Mouse (Mus musculus) lung, postnatal 10 days (tissue): Measurements from ENCODE around the gene Gm11992.

Experiments
- DNase-seq: peaks from one replicate; pipeline ENCODE4 v3.0.0; 2021

The Gm11992 gene

DNA sequence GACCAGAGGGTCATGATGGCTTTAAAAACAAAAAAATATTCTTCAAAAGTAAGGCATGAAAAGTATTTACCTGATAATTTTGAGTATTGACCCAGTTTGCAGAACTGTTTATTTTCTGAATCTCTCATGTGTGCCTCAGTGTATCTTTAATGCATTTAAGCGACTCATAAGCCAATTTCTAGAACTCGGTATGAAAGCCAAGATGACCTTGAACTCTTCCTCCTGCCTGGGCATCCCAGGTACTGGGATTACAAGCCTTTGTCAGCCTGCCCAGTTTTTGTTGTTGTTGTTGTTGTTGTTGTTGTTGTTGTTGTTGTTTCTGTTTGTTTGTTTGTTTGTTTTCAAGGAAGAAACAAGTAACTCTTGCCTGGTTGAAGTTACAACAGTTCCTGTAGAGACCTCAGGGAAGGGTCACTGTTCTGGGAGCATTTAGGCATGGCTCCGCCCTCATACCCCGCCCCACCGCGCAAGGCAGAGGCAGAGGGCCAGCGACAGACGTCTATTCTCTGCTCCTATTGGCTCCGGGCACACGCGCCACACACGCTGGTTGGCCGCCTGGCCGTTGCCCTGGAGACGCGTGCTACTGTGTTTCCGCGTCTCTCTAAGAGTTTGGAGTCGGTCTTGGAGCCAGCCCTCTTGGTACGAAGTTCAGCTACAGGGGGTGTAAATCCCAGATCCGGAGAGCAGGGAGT lies at the start of gene Gm11992:
Gene Gm11992 (plus strand): TSS at position 584 of the 692 bp plus-strand sequence.
- DNase-seq = peak; percentile 90

DNA sequence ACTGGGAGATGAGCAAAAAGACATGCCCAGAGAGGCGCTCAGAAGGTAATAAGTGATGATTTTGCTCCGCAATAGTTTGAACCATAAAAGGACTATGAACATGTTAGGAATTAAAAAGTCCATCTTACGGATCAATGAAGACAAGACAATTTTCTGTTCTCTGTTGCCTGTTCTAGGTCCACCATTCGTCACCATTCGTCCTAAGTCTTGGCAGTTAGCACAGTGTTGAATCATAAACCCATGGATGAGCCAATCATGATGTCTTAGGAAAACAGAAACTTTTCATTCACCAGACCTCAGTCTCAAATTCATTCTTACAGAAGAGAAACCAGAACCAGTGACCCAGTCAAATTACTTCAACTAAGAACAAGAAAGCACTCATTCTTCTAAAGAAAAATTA lies 39.6 kb upstream of the Gm11992 start:
- no peak for DNase-seq

DNA sequence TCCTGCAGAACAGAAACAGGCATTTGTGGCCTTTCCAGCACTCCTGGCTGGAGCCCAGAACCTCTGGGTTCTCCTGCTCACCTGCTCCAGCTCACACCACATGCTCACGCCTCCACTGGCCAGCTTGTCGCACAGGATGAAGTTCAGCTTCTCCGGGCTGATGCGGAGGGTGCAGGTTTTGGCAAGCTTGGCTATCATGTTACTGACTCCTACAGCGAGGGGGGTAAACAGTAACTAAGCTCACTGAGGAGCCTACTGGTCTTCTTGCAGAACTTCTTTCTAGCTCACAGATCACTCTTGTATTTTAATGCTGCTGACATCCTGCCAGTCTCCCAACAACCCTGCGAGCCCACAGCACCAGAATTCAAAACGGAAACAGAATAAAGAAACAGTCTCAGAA lies 38.0 kb upstream of the Gm11992 start:
- peak; percentile 28 for DNase-seq

DNA sequence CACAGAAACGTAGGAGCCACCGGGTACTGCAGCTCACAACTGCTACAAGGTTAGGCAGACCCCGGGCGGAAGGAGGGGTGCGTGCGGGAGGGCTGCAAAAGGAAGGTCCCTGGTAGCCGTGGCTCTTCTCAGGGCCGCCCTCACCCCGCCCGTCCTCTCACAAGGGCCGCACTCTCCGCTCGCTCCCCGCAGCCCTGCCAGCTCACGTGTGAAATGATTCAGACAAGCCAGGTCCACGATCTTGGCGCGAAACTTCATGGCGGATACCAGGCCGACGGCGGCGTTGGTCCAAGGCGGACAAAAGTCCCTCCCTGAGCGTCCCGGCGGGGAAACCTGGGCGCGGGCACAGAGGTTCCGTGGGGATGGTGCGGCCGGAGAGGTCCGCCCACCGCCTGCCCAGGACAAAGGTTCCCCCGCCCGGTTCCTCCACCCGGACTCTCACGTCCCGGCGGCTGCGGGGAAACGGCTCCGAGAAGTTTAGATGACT lies 37.5 kb upstream of the Gm11992 start, which contains the start of gene Hus1:
Gene Hus1 (minus strand): TSS at position 339 of the 487 bp plus-strand sequence.
- DNase-seq = peak; percentile 93

DNA sequence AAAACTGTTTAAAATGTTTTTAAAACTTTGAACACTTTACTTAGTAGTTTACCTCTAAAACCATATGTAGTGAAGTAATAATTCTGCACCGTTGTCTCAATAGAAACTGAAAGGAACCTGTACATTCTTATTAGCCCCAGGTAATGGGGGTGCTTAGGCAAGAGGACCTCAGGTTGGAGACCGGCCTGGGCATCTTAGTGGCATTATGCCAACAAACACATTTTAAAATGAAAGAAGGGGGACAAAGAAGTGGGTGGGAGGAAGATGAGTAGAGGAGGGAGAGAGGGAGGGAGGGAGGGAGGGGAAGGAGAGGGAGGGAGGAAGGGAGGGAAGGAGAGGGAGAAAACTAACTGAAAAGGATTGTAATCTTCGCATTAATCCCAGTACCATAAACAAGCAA lies 37.0 kb upstream of the Gm11992 start:
- DNase-seq = no peak

DNA sequence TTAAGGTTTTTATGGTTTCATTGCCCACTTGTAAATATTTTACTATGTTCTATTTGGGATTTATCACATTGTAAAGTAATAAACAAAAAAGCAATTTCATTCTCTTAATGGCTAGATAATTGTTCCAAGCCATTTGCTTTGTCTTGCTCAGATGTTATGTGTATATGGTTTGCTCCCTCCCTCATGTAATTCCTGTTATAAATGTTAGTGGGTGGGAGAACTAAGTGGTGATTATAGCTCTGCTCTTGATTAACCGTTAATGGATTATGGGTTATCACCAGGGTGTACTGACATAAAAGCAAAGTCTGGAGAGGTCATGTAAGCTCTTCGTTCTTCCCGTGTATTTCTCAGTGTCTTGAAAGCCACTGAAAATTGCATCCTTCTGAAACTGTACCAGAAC lies 33.7 kb upstream of the Gm11992 start:
- no peak for DNase-seq

DNA sequence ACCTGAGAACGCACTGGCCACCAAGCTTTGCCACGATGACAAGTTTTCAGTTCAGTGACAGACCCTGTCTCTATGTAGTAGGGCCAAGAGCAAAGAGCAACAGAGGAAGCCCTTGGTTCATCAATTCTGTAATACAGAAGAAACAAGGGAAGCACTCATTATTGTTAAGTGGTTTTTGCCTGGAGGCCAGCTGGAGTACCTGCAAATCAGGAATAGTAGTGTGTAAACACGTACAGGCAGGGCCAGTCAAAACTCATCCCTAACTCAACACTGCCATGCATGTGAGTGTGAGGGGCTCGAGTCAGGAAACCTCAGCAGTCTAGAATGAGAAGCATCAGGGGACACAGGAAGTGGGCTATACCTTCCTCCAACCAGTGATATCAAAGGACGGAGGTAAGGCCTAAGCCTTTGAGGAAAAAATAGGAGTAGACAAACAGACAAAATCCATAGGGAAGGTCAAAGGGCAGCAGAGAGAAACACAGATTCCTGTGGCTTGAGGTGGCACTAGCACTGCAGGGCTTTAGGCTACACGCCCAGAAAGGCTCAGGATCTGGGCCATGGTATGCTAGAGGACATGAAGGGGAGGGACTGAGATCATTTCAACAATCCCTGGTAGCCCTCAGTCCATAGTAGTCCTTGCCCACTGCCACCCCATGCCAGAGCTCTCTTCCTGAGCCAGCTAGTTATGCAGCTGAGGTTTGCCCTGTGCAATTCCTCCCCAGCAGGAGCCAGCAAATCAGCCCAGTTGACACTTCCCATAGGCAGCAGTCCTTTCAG lies 29.7 kb upstream of the Gm11992 start:
- DNase-seq = no peak

DNA sequence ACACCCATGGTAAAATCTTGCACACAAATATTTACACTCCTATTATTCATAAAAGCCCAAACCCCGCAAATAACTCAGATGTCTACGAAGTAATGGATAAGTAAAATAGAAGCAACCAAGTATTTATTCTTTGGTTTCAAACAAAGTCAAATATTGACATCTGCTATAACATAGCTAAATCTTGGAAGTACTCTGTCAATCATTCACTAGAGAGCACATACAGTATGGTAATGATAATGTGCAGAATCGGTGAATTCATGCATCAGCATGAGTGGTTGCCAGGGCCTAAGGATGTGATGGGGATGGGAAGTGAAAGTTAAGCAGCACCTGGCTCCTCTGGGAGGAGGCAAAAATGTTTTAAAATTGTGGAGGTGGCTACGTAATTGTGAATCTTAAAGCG lies 28.2 kb upstream of the Gm11992 start:
- no peak for DNase-seq

DNA sequence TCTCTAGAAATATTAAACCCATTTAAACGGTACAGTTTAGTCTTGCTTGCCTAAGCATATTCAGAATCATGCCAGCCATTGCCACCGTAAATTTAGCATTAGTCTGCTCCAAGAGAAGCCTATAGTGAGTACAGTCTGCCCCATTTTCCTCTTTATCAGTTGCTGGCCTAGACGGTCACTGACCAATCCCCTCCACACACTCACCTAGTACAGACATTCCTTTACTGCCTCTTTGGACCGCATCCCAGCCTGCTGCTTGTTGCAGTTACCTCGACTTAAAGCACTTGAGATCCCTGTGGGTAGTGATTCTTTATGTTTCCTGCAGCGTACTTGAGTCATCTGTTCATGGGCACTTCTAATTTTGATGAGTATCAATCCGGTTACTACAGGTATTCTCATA lies 23.6 kb upstream of the Gm11992 start:
- no peak for DNase-seq

DNA sequence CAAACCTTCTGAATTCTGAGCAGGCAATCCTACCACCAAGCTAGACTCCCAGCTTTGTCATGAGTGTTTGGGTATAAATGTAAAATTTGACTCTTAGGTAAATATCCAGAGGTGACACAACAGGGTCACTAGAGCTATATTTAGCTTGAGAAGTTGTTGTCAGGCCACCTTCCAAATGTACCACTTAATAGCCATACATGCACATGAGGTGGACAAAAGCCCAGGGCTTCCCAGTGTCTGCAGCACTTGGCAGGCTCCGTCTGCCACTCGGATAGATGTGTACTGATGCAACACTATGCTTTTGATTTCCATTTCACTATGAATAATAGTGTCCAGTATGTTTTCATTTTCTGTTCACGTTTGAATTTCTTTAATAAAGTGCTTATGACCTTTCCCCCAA lies 23.2 kb upstream of the Gm11992 start:
- no peak for DNase-seq

DNA sequence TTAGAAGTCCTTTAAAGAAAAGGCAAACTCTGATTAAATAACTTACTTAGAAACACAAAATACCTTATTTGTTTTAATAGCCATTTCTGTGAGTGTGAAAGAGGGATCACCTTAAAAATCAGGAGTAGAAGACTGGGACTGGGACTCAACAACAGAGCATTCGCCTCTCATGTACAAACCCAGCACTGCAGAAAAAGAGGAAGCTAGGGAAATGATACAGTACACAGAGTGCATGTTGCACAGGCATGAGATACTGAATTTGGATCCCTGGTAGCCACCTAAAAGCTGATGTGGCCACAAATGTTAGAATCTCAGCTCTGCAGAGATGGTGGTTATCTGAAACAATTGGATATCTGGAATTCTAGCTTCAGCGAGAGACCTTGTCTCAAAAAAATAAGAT lies 16.9 kb upstream of the Gm11992 start:
- no peak for DNase-seq

DNA sequence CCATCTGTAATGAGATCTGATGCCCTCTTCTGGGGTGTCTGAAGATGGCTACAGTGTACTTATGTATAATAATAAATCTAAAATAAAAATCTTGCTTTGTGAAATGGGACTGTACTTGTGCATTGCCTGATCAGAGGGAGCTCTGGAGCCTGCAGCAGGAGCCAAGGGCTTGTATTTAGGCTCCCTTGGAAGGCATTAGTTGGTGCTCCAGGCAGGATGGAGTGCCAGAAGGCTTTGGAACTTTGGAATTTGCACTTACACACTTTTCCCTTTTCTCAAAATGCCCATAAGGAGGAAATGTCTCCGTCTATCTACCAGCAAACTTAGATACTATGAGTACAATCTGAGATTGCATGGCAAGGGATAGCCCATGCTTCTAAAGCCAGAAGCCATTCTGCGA lies 1.8 kb upstream of the Gm11992 start:
- DNase-seq = no peak

DNA sequence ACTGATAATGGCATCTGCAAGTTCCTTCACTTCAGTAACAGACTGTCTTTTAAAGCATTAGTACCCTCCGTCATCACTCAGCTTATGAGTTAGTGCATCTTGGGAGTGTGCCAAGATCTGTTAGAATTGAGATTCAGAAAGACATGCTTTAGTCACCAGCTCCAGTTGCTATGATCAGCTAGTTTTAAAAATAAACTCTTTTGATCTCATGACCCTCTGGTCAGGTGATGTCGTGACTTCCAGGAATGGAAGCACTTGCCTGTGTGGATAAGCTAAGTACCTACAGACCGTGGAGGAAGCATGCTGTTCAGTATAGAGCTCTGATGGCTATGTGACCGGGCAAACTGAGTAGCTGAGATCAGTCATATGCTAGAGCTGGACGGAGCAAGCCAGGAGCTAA lies 1.4 kb upstream of the Gm11992 start:
- no peak for DNase-seq

DNA sequence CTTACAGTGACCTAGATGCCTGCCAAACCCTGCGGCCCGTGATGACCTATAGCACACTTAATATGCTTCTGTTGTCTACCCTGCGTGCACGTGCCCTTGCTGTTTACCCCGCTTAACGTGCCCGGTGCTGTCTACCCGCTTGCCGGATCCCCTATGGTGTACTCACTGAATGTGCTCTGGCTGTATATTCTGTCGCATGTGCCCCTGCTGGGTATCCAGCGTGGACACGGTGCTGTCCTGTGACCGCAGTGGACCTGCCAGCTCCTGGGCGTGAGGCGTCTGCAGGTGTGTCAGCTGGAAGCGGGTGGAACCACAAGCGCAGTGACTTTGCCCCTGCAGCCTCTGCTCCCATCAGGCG lies 288 bp downstream of the Gm11992 start, which contains the start of gene Sun3:
Gene Sun3 (minus strand): TSS at position 289 of the 358 bp plus-strand sequence.
- DNase-seq = peak; percentile 2

DNA sequence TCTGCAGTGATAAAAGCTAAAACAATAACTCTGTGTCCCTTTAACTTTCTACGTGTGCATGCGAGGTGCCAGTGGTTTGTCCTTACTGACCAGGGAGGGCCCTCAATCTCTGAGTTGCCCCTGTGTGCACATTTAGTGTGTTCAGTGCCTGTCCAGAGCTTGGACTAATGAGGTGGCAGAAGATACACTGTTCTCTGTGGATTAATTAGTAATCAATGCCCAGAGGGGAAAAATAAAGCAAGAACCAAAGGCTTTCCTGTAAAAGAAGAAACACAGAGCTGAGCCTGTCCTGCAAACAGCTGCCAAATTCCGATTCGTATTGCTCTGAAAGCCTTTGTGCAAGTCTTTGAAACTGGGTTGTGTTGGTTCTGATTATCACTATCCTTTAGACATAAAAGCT lies 1.8 kb downstream of the Gm11992 start:
- DNase-seq = no peak

DNA sequence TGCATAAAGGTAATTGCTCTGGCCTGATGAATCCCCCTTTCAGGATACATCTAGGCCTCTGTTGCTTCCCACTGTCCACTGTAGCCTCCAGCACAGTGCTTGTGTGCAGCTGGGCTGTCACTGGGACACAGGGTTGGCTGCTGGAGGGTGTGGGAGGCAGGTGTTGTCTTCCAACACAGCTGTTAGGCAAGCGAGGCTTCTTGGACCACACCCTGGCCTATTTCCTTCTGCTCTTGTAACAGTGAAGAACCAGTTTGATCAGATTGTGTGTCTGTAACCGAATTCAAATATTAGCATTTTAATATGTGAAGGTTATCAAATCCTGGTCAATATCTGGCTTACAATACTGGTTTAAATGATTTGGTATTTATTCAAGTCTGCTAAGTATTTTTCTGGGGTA lies 3.5 kb downstream of the Gm11992 start:
- DNase-seq = no peak

DNA sequence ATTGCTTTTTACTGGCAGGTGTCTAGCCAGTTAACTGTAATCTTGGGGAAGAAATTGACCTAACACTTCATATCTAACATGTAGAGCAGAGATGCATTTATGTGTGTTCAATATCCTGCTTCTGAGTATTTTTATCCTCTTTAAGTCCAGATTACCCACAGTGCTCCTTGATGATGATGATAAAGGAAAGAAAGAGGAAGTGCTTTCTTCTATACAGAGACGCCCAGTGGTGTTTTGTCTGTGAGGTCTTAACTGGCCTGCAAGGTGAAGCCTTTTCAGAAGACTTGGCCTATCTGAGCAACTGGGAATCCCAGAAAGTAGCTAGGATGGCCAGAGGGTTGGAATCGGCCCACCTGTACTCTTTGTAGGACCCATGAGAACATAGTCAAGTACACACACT lies 8.5 kb downstream of the Gm11992 start:
- no peak for DNase-seq

DNA sequence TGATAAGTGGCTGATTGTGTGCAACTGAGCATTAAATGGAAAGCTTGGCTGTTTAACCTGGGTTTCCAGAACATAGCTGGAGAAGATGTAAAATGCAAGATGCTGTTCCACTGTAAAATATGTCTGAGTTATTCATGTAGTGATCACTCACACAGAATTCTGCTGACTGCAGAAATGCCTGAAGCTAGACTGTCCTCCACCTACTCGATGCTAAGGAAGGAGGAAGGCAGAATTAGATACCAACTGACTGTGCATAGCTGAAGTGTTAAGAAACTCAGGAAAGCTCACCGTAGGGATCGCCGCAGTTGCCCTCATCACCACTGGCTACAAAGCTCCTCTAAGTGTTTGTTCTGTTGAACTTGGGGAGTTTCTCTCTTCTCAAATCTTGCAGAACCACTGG lies 9.3 kb downstream of the Gm11992 start:
- no peak for DNase-seq

DNA sequence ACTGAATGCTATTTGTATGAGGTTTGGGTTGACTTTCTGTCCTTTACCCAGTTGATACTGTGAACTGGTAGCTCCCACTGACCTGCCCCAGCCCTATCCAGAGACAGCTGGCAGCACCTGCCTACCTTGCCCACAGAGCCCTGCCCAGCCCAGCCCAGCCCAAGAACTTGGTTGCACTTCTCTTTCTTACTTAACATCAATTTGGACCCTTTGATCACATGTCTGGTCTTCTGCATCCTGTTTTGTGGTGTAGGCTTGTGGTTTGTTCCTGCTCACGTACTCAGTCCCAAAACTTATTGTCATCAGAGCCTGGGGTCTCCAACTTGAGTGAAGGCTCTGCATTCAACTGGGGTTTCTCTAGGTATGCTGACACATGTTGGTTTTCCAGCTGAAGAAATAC lies 11.6 kb downstream of the Gm11992 start:
- DNase-seq = no peak

DNA sequence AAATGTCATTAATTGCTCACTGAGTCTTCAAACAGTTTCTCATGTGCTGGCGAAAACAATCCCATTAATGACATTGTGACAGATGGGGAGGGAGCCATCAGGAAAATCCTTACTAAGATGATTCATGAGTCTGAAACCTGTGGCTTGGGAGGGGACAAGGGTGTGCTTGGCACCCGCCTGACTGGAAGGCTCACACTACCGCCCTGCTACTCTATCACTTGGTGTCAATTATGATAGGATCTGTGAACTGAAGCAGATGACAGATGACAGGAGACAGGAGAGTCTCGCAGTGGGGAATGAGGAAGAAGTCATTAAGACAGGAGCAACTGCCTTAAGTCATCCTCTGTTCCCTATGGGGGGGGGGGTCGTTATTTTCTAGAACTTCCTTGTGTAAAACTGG lies 12.1 kb downstream of the Gm11992 start:
- DNase-seq = no peak

DNA sequence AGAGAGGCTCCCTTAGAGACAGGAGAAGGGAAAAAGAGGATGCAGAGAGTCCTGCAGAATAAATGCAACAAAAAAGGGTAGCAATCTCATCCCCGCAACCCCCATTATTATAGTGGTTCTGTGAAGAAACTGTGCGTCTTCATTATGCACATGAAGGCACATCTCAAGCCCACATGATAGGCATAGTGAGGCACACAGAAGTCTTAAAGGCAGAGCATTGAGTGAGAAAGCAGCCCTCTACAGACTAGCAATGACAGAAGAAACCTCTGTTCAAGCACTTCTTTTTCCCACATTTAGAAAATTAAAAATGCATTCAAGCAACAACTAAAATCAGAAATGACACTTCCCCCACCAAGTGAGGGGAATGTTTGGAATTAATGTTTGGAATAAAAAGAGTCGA lies 28.1 kb downstream of the Gm11992 start:
- DNase-seq = no peak

DNA sequence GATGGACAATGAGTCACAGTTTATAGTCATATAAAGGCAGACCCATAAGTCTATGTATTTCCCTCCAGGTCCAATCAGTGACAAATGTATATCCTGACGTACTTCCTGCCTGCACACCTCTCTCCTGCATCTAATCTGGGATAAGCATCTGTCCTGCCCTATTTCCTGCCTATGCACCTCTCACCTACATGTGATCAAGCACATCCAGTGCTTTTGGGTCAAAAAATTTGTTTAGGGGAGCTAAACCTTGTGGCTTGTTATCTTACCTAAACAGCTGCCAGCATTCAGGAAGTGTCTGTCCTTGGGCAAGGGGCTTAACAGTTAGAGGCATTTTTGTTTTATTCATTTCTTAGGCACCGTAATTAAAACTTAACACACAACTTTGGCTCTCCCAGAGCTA lies 64.8 kb downstream of the Gm11992 start:
- no peak for DNase-seq

DNA sequence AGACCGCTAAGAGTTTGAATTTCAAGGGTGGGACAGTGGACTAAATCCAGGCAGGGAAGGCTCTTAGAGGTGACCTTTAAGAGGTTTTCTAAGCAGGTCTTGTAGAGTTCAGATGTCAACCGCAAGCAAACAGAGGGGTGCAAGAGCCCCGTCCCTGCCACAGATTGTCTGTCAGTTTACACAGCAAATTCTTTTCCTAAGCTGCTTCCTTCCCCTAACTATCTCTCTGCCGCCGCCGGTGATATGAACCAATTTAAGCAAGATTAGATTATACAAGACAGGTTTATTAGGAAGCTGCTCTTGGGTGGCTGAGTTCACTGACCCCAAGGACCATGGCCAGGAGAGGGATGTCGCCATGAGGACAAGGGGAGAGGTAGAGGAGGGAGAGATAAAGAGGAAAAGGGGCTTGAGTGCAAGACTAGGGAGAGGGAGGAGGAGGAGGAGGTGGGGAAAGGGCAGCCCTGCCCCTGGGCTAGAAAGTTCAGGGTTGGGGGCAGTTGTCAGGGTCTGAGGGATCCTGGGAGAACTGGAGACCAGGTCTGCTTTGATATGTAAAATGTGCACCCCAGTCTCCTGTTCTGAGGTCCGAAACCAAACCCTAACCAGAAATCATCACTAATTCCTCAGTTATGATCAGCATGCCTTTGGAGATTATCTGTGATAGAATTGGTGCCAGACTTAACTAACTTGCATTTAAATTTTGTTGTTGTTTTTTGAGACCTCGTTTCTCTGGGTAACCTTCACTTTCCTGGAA lies 67.2 kb downstream of the Gm11992 start:
- DNase-seq = no peak

DNA sequence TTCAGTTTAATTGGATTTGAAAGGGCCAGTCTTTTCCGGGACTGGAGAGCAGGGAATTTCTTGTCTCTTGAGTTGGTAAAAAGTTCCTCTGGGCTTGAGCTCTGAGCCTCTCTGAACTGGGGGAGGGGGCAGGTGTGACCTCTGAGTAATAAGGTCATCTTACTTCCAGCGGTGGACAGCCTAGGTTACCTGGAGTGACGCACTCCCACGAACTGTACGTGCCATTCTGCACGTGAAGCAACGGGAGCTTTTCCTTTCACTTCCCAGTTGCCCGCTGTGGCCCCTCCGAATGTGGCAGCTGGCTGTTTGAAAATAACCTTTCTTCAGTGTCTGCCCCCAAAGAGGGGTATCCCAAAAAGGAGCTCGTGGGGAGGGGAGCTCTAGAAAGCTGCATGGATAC lies 67.7 kb downstream of the Gm11992 start:
- DNase-seq = no peak
